In the genomic region with DNA sequence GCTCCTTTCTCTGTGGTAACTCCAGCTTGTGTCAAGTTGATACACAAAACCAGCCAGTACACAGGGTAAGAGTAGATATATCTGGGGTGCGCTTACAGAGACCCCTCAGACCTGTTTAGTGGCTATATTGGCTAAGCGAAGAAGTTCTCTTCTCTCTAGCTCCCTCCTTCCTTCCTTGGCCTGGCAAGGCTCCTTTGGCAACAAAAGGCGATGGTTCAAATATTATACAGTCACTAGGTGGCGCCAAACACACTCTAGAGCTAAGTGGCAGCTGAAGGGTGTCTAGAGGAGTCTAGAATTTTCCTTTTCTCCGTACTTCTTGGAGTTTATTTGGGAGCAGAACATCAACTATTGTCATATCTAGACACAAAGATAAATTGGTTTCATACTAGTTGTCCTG, we compare ENCODE assay signal across 10 mouse cellular contexts. TPM values are rescaled to one million over a fixed set of nuclear protein-coding genes. Genes with fewer than 3 reads are reported as not detected.
DNase-seq lines count a peak whose midpoint lies in the region; ATAC-seq lines count a peak whose summit lies in the region.
"Had no signal": no experiment of that assay in that cellular context is flagged by ENCODE, and none has a peak within 500 bp of the region (broad histone marks: within the 10 kb centered on the region; RNA-seq: fewer than 3 reads in every experiment).

No protein-coding gene starts in this region.

- no peak for ATAC-seq in midbrain, embryonic 14.5 days (ENCODE audit: low FRiP score, low TSS enrichment)
- ATAC-seq in midbrain, embryonic 13.5 days = no peak
- ATAC-seq in megakaryocyte, adult 5-6 weeks (ENCODE audit: poor library complexity, severe bottlenecking) = peak; percentile 77

- H3K36me3 ChIP-seq in midbrain, embryonic 14.5 days (ENCODE audit: control insufficient read depth, insufficient read depth, low read length) = no peaks in the 10 kb centered on the region
- no peaks in the 10 kb centered on the region for H3K36me3 ChIP-seq in midbrain, embryonic 13.5 days

- H3K4me2 ChIP-seq in midbrain, embryonic 14.5 days (ENCODE audit: low read length) = no peak overlapping the region
- H3K4me2 ChIP-seq in midbrain, embryonic 13.5 days (replicated peaks) = no peak overlapping the region

- no peak overlapping the region for H3K4me3 ChIP-seq in midbrain, embryonic 14.5 days (replicated peaks; ENCODE audit: low read depth, low read length)
- no peak overlapping the region for H3K4me3 ChIP-seq in midbrain, embryonic 13.5 days (replicated peaks)
- H3K4me3 ChIP-seq: myocyte had no signal

- H3K9ac ChIP-seq in midbrain, embryonic 14.5 days (replicated peaks; ENCODE audit: low read length) = no peak overlapping the region
- no peak overlapping the region for H3K9ac ChIP-seq in midbrain, embryonic 13.5 days (replicated peaks)

- DNase-seq in cerebellum, adult 9-10 months = peak; percentile 31
- no peak for DNase-seq in cerebellum, adult 11 months
- peak; percentile 89 for DNase-seq in midbrain, embryonic 14.5 days
- peak; percentile 12 to 57 for DNase-seq in cerebellum, postnatal 25 days
- peak; percentile 40 for DNase-seq in kidney, postnatal 14 days
- DNase-seq in ovary, postnatal 36 days (ENCODE audit: low spot score) = no peak

- H3K27me3 ChIP-seq in midbrain, embryonic 14.5 days (ENCODE audit: control insufficient read depth, insufficient read depth, low read length) = no peaks in the 10 kb centered on the region
- no peaks in the 10 kb centered on the region for H3K27me3 ChIP-seq in midbrain, embryonic 13.5 days

- H3K9me3 ChIP-seq in midbrain, embryonic 14.5 days (ENCODE audit: control insufficient read depth, low read length) = no peaks in the 10 kb centered on the region
- H3K9me3 ChIP-seq in midbrain, embryonic 13.5 days = no peaks in the 10 kb centered on the region

- no peak overlapping the region for H3K27ac ChIP-seq in midbrain, embryonic 14.5 days (replicated peaks; ENCODE audit: low read depth, low read length)
- H3K27ac ChIP-seq in midbrain, embryonic 13.5 days = no peak overlapping the region

- no peaks in the 10 kb centered on the region for H3K4me1 ChIP-seq in midbrain, embryonic 14.5 days (ENCODE audit: control insufficient read depth, insufficient read depth, low read length)
- no peaks in the 10 kb centered on the region for H3K4me1 ChIP-seq in midbrain, embryonic 13.5 days (replicated peaks)

- 36% methylated on average over 5 of the region's 5 CpGs for WGBS in midbrain, embryonic 14.5 days
- 32% methylated on average over 5 of the region's 5 CpGs for whole genome bisulfite sequencing in midbrain, embryonic 13.5 days

RNA-seq across cellular contexts. Expression of gene Ces1a, which starts 37.7 kb away (rescaled TPM):
- not detected in 2 replicates for polyA plus RNA-seq in midbrain, embryonic 14.5 days (2014; fragmentation: Nextera tagmentation; extraction: Ambion mirVana)
- not detected in 2 replicates for polyA plus RNA-seq in midbrain, embryonic 13.5 days (2015; fragmentation: Nextera tagmentation; extraction: Ambion mirVana)
- total RNA-seq in megakaryocyte, adult 5-6 weeks (2015) = not detected in 2 replicates
- total RNA-seq in megakaryocyte, adult 5-6 weeks (2017) = not detected in 2 replicates
- polyA plus RNA-seq: heart, embryonic 14.5 days had no signal

RNA-seq across cellular contexts. Expression of gene Slc6a2, which starts 50.4 kb away (rescaled TPM):
- 2.4 and 3.8 TPM in 2 replicates for polyA plus RNA-seq in midbrain, embryonic 14.5 days (2014; fragmentation: Nextera tagmentation; extraction: Ambion mirVana)
- 0.34 and 0.73 TPM in 2 replicates for polyA plus RNA-seq in midbrain, embryonic 13.5 days (2015; fragmentation: Nextera tagmentation; extraction: Ambion mirVana)
- total RNA-seq in megakaryocyte, adult 5-6 weeks (2015) = not detected in 2 replicates
- not detected in 2 replicates for total RNA-seq in megakaryocyte, adult 5-6 weeks (2017)
- polyA plus RNA-seq: heart, embryonic 14.5 days had no signal

Comparison
In these comparisons a context has a peak if more than half of its experiments do, and no peak if none do; other contexts are left out.
1. DNase-seq: peak in cerebellum, adult 9-10 months (single experiment), midbrain, embryonic 14.5 days (single experiment), cerebellum, postnatal 25 days (2 of 2) and kidney, postnatal 14 days (single experiment); none in cerebellum, adult 11 months (single experiment) and ovary, postnatal 36 days (single experiment).